Mouse (Mus musculus): ENCODE results near the gene Pa2g4.
"Not testable (repeated sequence)": the region's sequence is repeated elsewhere in the genome, so short reads cannot be mapped to it uniquely, and the experiment has no call there.

Pa2g4 gene

GRCm38 (mm10) chr10:128565788-128566531 lies at the start of gene Pa2g4:
Gene Pa2g4, minus strand, starts transcription at chr10:128565987.
- DNase-seq (ENCODE audit: low spot score in 2 of 2): peak; percentile 99

GRCm38 (mm10) chr10:128614934-128615333 lies 49.1 kb upstream of the Pa2g4 start:
- no peak for DNase-seq (ENCODE audit: low spot score in 2 of 2)

GRCm38 (mm10) chr10:128613820-128614219 lies 48.0 kb upstream of the Pa2g4 start:
- DNase-seq (ENCODE audit: low spot score in 2 of 2): not testable (repeated sequence)

- no peak for DNase-seq (ENCODE audit: low spot score in 2 of 2)
Observed at GRCm38 (mm10) chr10:128613154-128613440, 47.3 kb upstream of the Pa2g4 start.

- DNase-seq (ENCODE audit: low spot score in 2 of 2): peak; percentile 56 to 76
Observed at GRCm38 (mm10) chr10:128612433-128613153, 46.8 kb upstream of the Pa2g4 start.

GRCm38 (mm10) chr10:128606483-128606882 lies 40.7 kb upstream of the Pa2g4 start:
- DNase-seq (ENCODE audit: low spot score in 2 of 2): no peak

GRCm38 (mm10) chr10:128602470-128603128 lies 36.8 kb upstream of the Pa2g4 start:
- no peak for DNase-seq (ENCODE audit: low spot score in 2 of 2)

GRCm38 (mm10) chr10:128601499-128601898 lies 35.7 kb upstream of the Pa2g4 start:
- no peak for DNase-seq (ENCODE audit: low spot score in 2 of 2)

- no peak for DNase-seq (ENCODE audit: low spot score in 2 of 2)
Observed at GRCm38 (mm10) chr10:128598476-128598875, 32.7 kb upstream of the Pa2g4 start.

GRCm38 (mm10) chr10:128592797-128593196 lies 27.0 kb upstream of the Pa2g4 start:
- no peak for DNase-seq (ENCODE audit: low spot score in 2 of 2)

GRCm38 (mm10) chr10:128591436-128591835 lies 25.6 kb upstream of the Pa2g4 start:
- no peak for DNase-seq (ENCODE audit: low spot score in 2 of 2)

- peak in 1 of 2 experiments; percentile 41 for DNase-seq (ENCODE audit: low spot score in 2 of 2)
Observed at GRCm38 (mm10) chr10:128590193-128590690, 24.5 kb upstream of the Pa2g4 start.

GRCm38 (mm10) chr10:128589464-128590192 lies 23.8 kb upstream of the Pa2g4 start, which contains the start of gene Erbb3:
Gene Erbb3, minus strand, starts transcription at chr10:128589652.
- peak; percentile 58 to 67 for DNase-seq (ENCODE audit: low spot score in 2 of 2)

- no peak for DNase-seq (ENCODE audit: low spot score in 2 of 2)
Observed at GRCm38 (mm10) chr10:128588775-128589463, 23.1 kb upstream of the Pa2g4 start.

- DNase-seq (ENCODE audit: low spot score in 2 of 2): no peak
Observed at GRCm38 (mm10) chr10:128588136-128588535, 22.3 kb upstream of the Pa2g4 start.

- no peak for DNase-seq (ENCODE audit: low spot score in 2 of 2)
Observed at GRCm38 (mm10) chr10:128587697-128588096, 21.9 kb upstream of the Pa2g4 start.

- no peak for DNase-seq (ENCODE audit: low spot score in 2 of 2)
Observed at GRCm38 (mm10) chr10:128587120-128587519, 21.3 kb upstream of the Pa2g4 start.

GRCm38 (mm10) chr10:128586546-128586945 lies 20.8 kb upstream of the Pa2g4 start:
- DNase-seq (ENCODE audit: low spot score in 2 of 2): no peak

GRCm38 (mm10) chr10:128584386-128584785 lies 18.6 kb upstream of the Pa2g4 start:
- peak in 1 of 2 experiments; percentile 32 for DNase-seq (ENCODE audit: low spot score in 2 of 2)

GRCm38 (mm10) chr10:128583644-128584043 lies 17.9 kb upstream of the Pa2g4 start:
- DNase-seq (ENCODE audit: low spot score in 2 of 2): peak in 1 of 2 experiments; percentile 43

GRCm38 (mm10) chr10:128579731-128580130 lies 13.9 kb upstream of the Pa2g4 start:
- DNase-seq (ENCODE audit: low spot score in 2 of 2): no peak
